Mouse (Mus musculus): ENCODE data around the gene Fbxl16. TPM values are rescaled to one million over a fixed set of nuclear protein-coding genes. Genes with fewer than 3 reads are reported as not detected.
"Not testable (repeated sequence)": the region's sequence is repeated elsewhere in the genome, so short reads cannot be mapped to it uniquely, and the experiment has no call there.

The Fbxl16 gene
- polyA plus RNA-seq, 1 experiment from 2014 or later: 43.5 TPM

GRCm38 (mm10) chr17:25807452-25807851 lies 1.4 kb upstream of the Fbxl16 start:
- H3K4me3 ChIP-seq (replicated peaks; ENCODE audit: low read length); H3K9ac ChIP-seq (replicated peaks; ENCODE audit: low read depth, low read length); H3K27ac ChIP-seq (ENCODE audit: low read length); H3K4me2 ChIP-seq (ENCODE audit: low read length); ATAC-seq; H3K9me3 ChIP-seq (ENCODE audit: control insufficient read depth, low read length); H3K36me3 ChIP-seq (ENCODE audit: control insufficient read depth, insufficient read depth); H3K27me3 ChIP-seq (replicated peaks; ENCODE audit: control insufficient read depth, insufficient read depth, low read length): not testable (repeated sequence)
- peaks cover 31% of the 10 kb centered on the region for H3K4me1 ChIP-seq (replicated peaks; ENCODE audit: control insufficient read depth, insufficient read depth, low read length)
- WGBS: 48% methylated on average over 2 of the region's 2 CpGs

- H3K9me3 ChIP-seq (ENCODE audit: control insufficient read depth, low read length): no peaks in the 10 kb centered on the region
- peaks cover 30% of the 10 kb centered on the region for H3K4me1 ChIP-seq (replicated peaks; ENCODE audit: control insufficient read depth, insufficient read depth, low read length)
- H3K9ac ChIP-seq (replicated peaks; ENCODE audit: low read depth, low read length): peak overlapping the region; percentile 82
- no peaks in the 10 kb centered on the region for H3K36me3 ChIP-seq (ENCODE audit: control insufficient read depth, insufficient read depth)
- peak overlapping the region; percentile 71 for H3K4me3 ChIP-seq (replicated peaks; ENCODE audit: low read length)
- H3K27ac ChIP-seq (ENCODE audit: low read length): peak overlapping the region; percentile 88
- peak overlapping the region; percentile 98 for H3K4me2 ChIP-seq (ENCODE audit: low read length)
- 43% methylated on average over 5 of the region's 5 CpGs for WGBS
- H3K27me3 ChIP-seq (replicated peaks; ENCODE audit: control insufficient read depth, insufficient read depth, low read length): no peaks in the 10 kb centered on the region
- ATAC-seq: no peak; the same call in 1 of the 2 replicates
Observed at GRCm38 (mm10) chr17:25808028-25808427, 857 bp upstream of the Fbxl16 start.

- H3K4me1 ChIP-seq (replicated peaks; ENCODE audit: control insufficient read depth, insufficient read depth, low read length): peaks cover 34% of the 10 kb centered on the region
- H3K9me3 ChIP-seq (ENCODE audit: control insufficient read depth, low read length): no peaks in the 10 kb centered on the region
- 10% methylated on average over 25 of the region's 25 CpGs for WGBS
- H3K27ac ChIP-seq (ENCODE audit: low read length): peak overlapping the region; percentile 88
- H3K27me3 ChIP-seq (replicated peaks; ENCODE audit: control insufficient read depth, insufficient read depth, low read length): no peaks in the 10 kb centered on the region
- peak; percentile 45 for ATAC-seq
- H3K4me3 ChIP-seq (replicated peaks; ENCODE audit: low read length): peak overlapping the region; percentile 71
- H3K4me2 ChIP-seq (ENCODE audit: low read length): peak overlapping the region; percentile 98
- peak overlapping the region; percentile 82 for H3K9ac ChIP-seq (replicated peaks; ENCODE audit: low read depth, low read length)
- H3K36me3 ChIP-seq (ENCODE audit: control insufficient read depth, insufficient read depth): no peaks in the 10 kb centered on the region
Observed at GRCm38 (mm10) chr17:25809606-25810340, 888 bp downstream of the Fbxl16 start.

- H3K27ac ChIP-seq (ENCODE audit: low read length): no peak overlapping the region
- WGBS: 71% methylated on average over 4 of the region's 4 CpGs
- H3K9me3 ChIP-seq (ENCODE audit: control insufficient read depth, low read length): no peaks in the 10 kb centered on the region
- H3K4me3 ChIP-seq (replicated peaks; ENCODE audit: low read length): no peak overlapping the region
- no peaks in the 10 kb centered on the region for H3K36me3 ChIP-seq (ENCODE audit: control insufficient read depth, insufficient read depth)
- no peak for ATAC-seq
- no peak overlapping the region for H3K9ac ChIP-seq (replicated peaks; ENCODE audit: low read depth, low read length)
- no peaks in the 10 kb centered on the region for H3K27me3 ChIP-seq (replicated peaks; ENCODE audit: control insufficient read depth, insufficient read depth, low read length)
- H3K4me1 ChIP-seq (replicated peaks; ENCODE audit: control insufficient read depth, insufficient read depth, low read length): peaks cover 34% of the 10 kb centered on the region
- peak overlapping the region; percentile 98 for H3K4me2 ChIP-seq (ENCODE audit: low read length)
Observed at GRCm38 (mm10) chr17:25810890-25811289, 2.0 kb downstream of the Fbxl16 start.

- WGBS: 2% methylated on average over 20 of the region's 20 CpGs
- H3K27ac ChIP-seq (ENCODE audit: low read length): peak overlapping the region; percentile 18; the same call in 1 of the 2 replicates
- peak overlapping the region; percentile 42 for H3K4me2 ChIP-seq (ENCODE audit: low read length)
- H3K9ac ChIP-seq (replicated peaks; ENCODE audit: low read depth, low read length): peak overlapping the region; percentile 9; the same call in 1 of the 2 replicates
- H3K27me3 ChIP-seq (replicated peaks; ENCODE audit: control insufficient read depth, insufficient read depth, low read length): peaks cover 9% of the 10 kb centered on the region; the same call in 1 of the 2 replicates
- H3K4me1 ChIP-seq (replicated peaks; ENCODE audit: control insufficient read depth, insufficient read depth, low read length): peaks cover 27% of the 10 kb centered on the region
- ATAC-seq: no peak
- H3K9me3 ChIP-seq (ENCODE audit: control insufficient read depth, low read length): no peaks in the 10 kb centered on the region
- peaks cover 3% of the 10 kb centered on the region for H3K36me3 ChIP-seq (ENCODE audit: control insufficient read depth, insufficient read depth)
- H3K4me3 ChIP-seq (replicated peaks; ENCODE audit: low read length): peak overlapping the region; percentile 25
Observed at GRCm38 (mm10) chr17:25813471-25813870, 4.6 kb downstream of the Fbxl16 start.

- 86% methylated on average over 11 of the region's 11 CpGs for WGBS
Observed at GRCm38 (mm10) chr17:25817662-25818061, 8.8 kb downstream of the Fbxl16 start.

GRCm38 (mm10) chr17:25818851-25819780 lies 10.2 kb downstream of the Fbxl16 start:
- 10% methylated on average over 46 of the region's 46 CpGs for WGBS
- Histone ChIP-seq H3K9ac (replicated peaks; ENCODE audit: low read depth, low read length) (no peak overlapping the region), H3K4me2 (ENCODE audit: low read length) (no peak overlapping the region)

More at GRCm38 (mm10) chr17:25817662-25818061, 8.8 kb downstream of the Fbxl16 start:
- peaks cover 10% of the 10 kb centered on the region for H3K36me3 ChIP-seq (ENCODE audit: control insufficient read depth, insufficient read depth)
- H3K9me3 ChIP-seq (ENCODE audit: control insufficient read depth, low read length): no peaks in the 10 kb centered on the region
- no peak overlapping the region for H3K4me3 ChIP-seq (replicated peaks; ENCODE audit: low read length)
- H3K4me2 ChIP-seq (ENCODE audit: low read length): no peak overlapping the region
- H3K27ac ChIP-seq (ENCODE audit: low read length): no peak overlapping the region
- H3K9ac ChIP-seq (replicated peaks; ENCODE audit: low read depth, low read length): no peak overlapping the region
- peaks cover 11% of the 10 kb centered on the region for H3K4me1 ChIP-seq (replicated peaks; ENCODE audit: control insufficient read depth, insufficient read depth, low read length)
- H3K27me3 ChIP-seq (replicated peaks; ENCODE audit: control insufficient read depth, insufficient read depth, low read length): peaks cover 21% of the 10 kb centered on the region; the same call in 1 of the 2 replicates
- no peak for ATAC-seq

GRCm38 (mm10) chr17:25823452-25823851 lies 14.6 kb downstream of the Fbxl16 start, which contains the start of gene Wdr24:
Gene Wdr24, plus strand, starts transcription at chr17:25823627.
- no peaks in the 10 kb centered on the region for H3K9me3 ChIP-seq (ENCODE audit: control insufficient read depth, low read length)
- peaks cover 13% of the 10 kb centered on the region; the same call in 1 of the 2 replicates for H3K36me3 ChIP-seq (ENCODE audit: control insufficient read depth, insufficient read depth)
- peak within 1 kb of the TSS; percentile 67 for H3K27ac ChIP-seq (ENCODE audit: low read length)
- H3K9ac ChIP-seq (replicated peaks; ENCODE audit: low read depth, low read length): peak within 1 kb of the TSS; percentile 77
- peaks cover 13% of the 10 kb centered on the region; the same call in 1 of the 2 replicates for H3K27me3 ChIP-seq (replicated peaks; ENCODE audit: control insufficient read depth, insufficient read depth, low read length)
- H3K4me1 ChIP-seq (replicated peaks; ENCODE audit: control insufficient read depth, insufficient read depth, low read length): peaks cover 46% of the 10 kb centered on the region
- H3K4me2 ChIP-seq (ENCODE audit: low read length): peak within 1 kb of the TSS; percentile 99
- H3K4me3 ChIP-seq (replicated peaks; ENCODE audit: low read length): peak within 1 kb of the TSS; percentile 72
- ATAC-seq: peak; percentile 87
- WGBS: 0% methylated on average over 18 of the region's 18 CpGs

More at GRCm38 (mm10) chr17:25818851-25819780, 10.2 kb downstream of the Fbxl16 start:
- no peak for ATAC-seq
- no peak overlapping the region for H3K4me3 ChIP-seq (replicated peaks; ENCODE audit: low read length)
- peaks cover 10% of the 10 kb centered on the region for H3K36me3 ChIP-seq (ENCODE audit: control insufficient read depth, insufficient read depth)
- H3K4me1 ChIP-seq (replicated peaks; ENCODE audit: control insufficient read depth, insufficient read depth, low read length): peaks cover 5% of the 10 kb centered on the region
- no peaks in the 10 kb centered on the region for H3K9me3 ChIP-seq (ENCODE audit: control insufficient read depth, low read length)
- peaks cover 21% of the 10 kb centered on the region; the same call in 1 of the 2 replicates for H3K27me3 ChIP-seq (replicated peaks; ENCODE audit: control insufficient read depth, insufficient read depth, low read length)
- no peak overlapping the region for H3K27ac ChIP-seq (ENCODE audit: low read length)
